Comparison of ENCODE assay signal across 33 mouse cellular contexts in genomic region chr10:24912576-24912975, GRCm38 (mm10). TPM values are rescaled to one million over a fixed set of nuclear protein-coding genes. Genes with fewer than 3 reads are reported as not detected.
"Had no signal": no experiment of that assay in that cellular context is flagged by ENCODE, and none has a peak within 500 bp of the region (broad histone marks: within the 10 kb centered on the region; RNA-seq: fewer than 3 reads in every experiment).

No protein-coding gene starts in this region.

- H3K4me3 ChIP-seq: left cerebral cortex, adult 2 months; limb, embryonic 10.5 days; limb, embryonic 12.5 days; limb, embryonic 13.5 days; limb, embryonic 15.5 days; liver, embryonic 13.5 days; liver, embryonic 15.5 days; lung, embryonic 15.5 days; megakaryocyte, embryonic 14.5 days; midbrain, embryonic 12.5 days; midbrain, embryonic 13.5 days; midbrain, embryonic 15.5 days; myocyte; neural tube, embryonic 12.5 days; neural tube, embryonic 13.5 days had no signal

- H3K4me1 ChIP-seq: limb, embryonic 10.5 days; liver, embryonic 13.5 days; liver, embryonic 15.5 days; lung, embryonic 15.5 days; midbrain, embryonic 12.5 days; midbrain, embryonic 13.5 days; midbrain, embryonic 15.5 days; neural tube, embryonic 12.5 days; neural tube, embryonic 13.5 days had no signal

- H3K9ac ChIP-seq: limb, embryonic 12.5 days; limb, embryonic 13.5 days; limb, embryonic 15.5 days; liver, embryonic 13.5 days; liver, embryonic 14.5 days; liver, embryonic 15.5 days; lung, embryonic 14.5 days; lung, embryonic 15.5 days; midbrain, embryonic 12.5 days; midbrain, embryonic 13.5 days; midbrain, embryonic 15.5 days; neural tube, embryonic 12.5 days; neural tube, embryonic 13.5 days had no signal

- H3K27me3 ChIP-seq: limb, embryonic 12.5 days; limb, embryonic 13.5 days; limb, embryonic 15.5 days; liver, embryonic 13.5 days; liver, embryonic 15.5 days; lung, embryonic 15.5 days; megakaryocyte, embryonic 14.5 days; midbrain, embryonic 12.5 days; midbrain, embryonic 13.5 days; midbrain, embryonic 15.5 days; neural tube, embryonic 12.5 days; neural tube, embryonic 13.5 days had no signal

- ATAC-seq: lung, postnatal 0 days; midbrain, embryonic 13.5 days; midbrain, embryonic 15.5 days; midbrain, embryonic 16.5 days had no signal

- H3K4me2 ChIP-seq: limb, embryonic 12.5 days; limb, embryonic 13.5 days; limb, embryonic 15.5 days; liver, embryonic 11.5 days; liver, embryonic 13.5 days; liver, embryonic 15.5 days; lung, embryonic 14.5 days; lung, embryonic 15.5 days; midbrain, embryonic 12.5 days; midbrain, embryonic 13.5 days; midbrain, embryonic 15.5 days; neural tube, embryonic 12.5 days; neural tube, embryonic 13.5 days had no signal

- H3K9me3 ChIP-seq: limb, embryonic 10.5 days; limb, embryonic 12.5 days; limb, embryonic 13.5 days; limb, embryonic 15.5 days; liver, embryonic 13.5 days; liver, embryonic 15.5 days; lung, embryonic 15.5 days; megakaryocyte, embryonic 14.5 days; midbrain, embryonic 12.5 days; midbrain, embryonic 13.5 days; midbrain, embryonic 15.5 days; neural tube, embryonic 12.5 days; neural tube, embryonic 13.5 days had no signal

- DNase-seq: left cerebral cortex, postnatal 4 days; liver; liver, embryonic 13.5 days; lung, adult 18-20 months; lung, adult 2 months; lung, embryonic 14.5 days; lung, postnatal 10 days; lung, postnatal 14 days; lung, postnatal 36 days; lung, postnatal 4 days; midbrain, embryonic 14.5 days had no signal

- H3K27ac ChIP-seq: left cerebral cortex, adult 2 months; limb, embryonic 10.5 days; limb, embryonic 12.5 days; limb, embryonic 13.5 days; limb, embryonic 15.5 days; liver, embryonic 13.5 days; liver, embryonic 14.5 days; liver, embryonic 15.5 days; lung, embryonic 15.5 days; midbrain, embryonic 12.5 days; midbrain, embryonic 13.5 days; midbrain, embryonic 15.5 days; neural tube, embryonic 12.5 days; neural tube, embryonic 13.5 days had no signal

RNA-seq across cellular contexts. Expression of gene Arg1, which starts 14.7 kb away (rescaled TPM):
- total RNA-seq: left cerebral cortex, adult 2 months; left cerebral cortex, postnatal 14 days; left cerebral cortex, postnatal 4 days; megakaryocyte progenitor cell, adult 5-6 weeks; monocyte, adult 5-6 weeks had no signal
- polyA plus RNA-seq: macrophage, myocyte had no signal
